Mouse (Mus musculus): ENCODE results near the gene Msi2.

DNA sequence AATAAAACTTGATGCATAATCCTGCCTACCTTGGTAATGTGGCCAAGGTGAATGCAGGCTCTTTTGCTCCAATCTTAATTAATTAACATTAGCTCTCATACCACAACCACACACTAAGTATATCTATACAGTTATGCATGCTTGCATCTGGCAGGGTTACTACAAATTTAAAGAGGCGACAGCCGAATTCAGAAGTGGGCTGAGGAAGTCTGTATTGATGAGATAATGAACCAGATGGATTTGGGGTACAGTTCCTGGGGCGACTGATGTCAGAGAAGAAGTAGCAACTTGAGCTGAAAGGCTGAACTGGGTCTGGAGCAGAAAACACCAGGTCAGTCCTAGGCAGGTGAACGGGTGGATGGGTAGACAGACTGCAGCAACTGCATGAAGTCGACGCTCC lies 412.6 kb downstream of the Msi2 start:
- TF ChIP-seq CTCF (IDR thresholded peaks at IDR 0.05; ENCODE audit: insufficient read depth, low read depth, low read length) (no peak), POLR2A (IDR thresholded peaks at IDR 0.05; ENCODE audit: insufficient read depth, low read depth, low read length) (no peak)

Data from olfactory bulb, adult 2 months (tissue).